In genomic region chr4:44241638-44242037, GRCm38 (mm10) we compare ENCODE assay signal across 27 mouse cellular contexts. TPM values are rescaled to one million over a fixed set of nuclear protein-coding genes. Genes with fewer than 3 reads are reported as not detected.
A peak's percentile ranks its signal among the peaks of the same experiment; 100 is the strongest.
DNase-seq lines count a peak whose midpoint lies in the region; ATAC-seq lines count a peak whose summit lies in the region.
"Had no signal": no experiment of that assay in that cellular context is flagged by ENCODE, and none has a peak within 500 bp of the region (broad histone marks: within the 10 kb centered on the region; RNA-seq: fewer than 3 reads in every experiment).

No protein-coding gene starts in this region.

- ATAC-seq in midbrain, embryonic 15.5 days (replicated peaks), result no peak
- ATAC-seq: activated CD4-positive, CD25-positive, alpha-beta regulatory T cell, adult 4 months; CD4-positive, CD25-positive, alpha-beta regulatory T cell, adult 4 months; forebrain, embryonic 16.5 days; intestine, embryonic 15.5 days; Patski had no signal

- no peaks in the 10 kb centered on the region for H3K4me1 ChIP-seq in midbrain, embryonic 15.5 days
- H3K4me1 ChIP-seq: embryonic facial prominence, embryonic 15.5 days; heart, embryonic 15.5 days; hindbrain, embryonic 10.5 days; intestine, embryonic 15.5 days; kidney, embryonic 15.5 days had no signal

- WGBS in midbrain, embryonic 15.5 days, result 56% methylated on average over 4 of the region's 4 CpGs

- no peaks in the 10 kb centered on the region for H3K27me3 ChIP-seq in midbrain, embryonic 15.5 days (replicated peaks)
- H3K27me3 ChIP-seq: embryonic facial prominence, embryonic 15.5 days; heart, embryonic 15.5 days; intestine, embryonic 15.5 days; kidney, embryonic 15.5 days; Patski had no signal

- no peak overlapping the region for H3K27ac ChIP-seq in midbrain, embryonic 15.5 days
- H3K27ac ChIP-seq: embryonic facial prominence, embryonic 15.5 days; heart, embryonic 15.5 days; hindbrain, embryonic 10.5 days; hindbrain, embryonic 14.5 days; intestine, embryonic 15.5 days; kidney, embryonic 15.5 days had no signal

- H3K4me3 ChIP-seq in midbrain, embryonic 15.5 days, result no peak overlapping the region
- H3K4me3 ChIP-seq: embryonic facial prominence, embryonic 15.5 days; erythroblast, embryonic 14.5 days; heart, embryonic 15.5 days; hindbrain, embryonic 10.5 days; intestine, embryonic 15.5 days; kidney, embryonic 15.5 days had no signal

- H3K4me2 ChIP-seq in midbrain, embryonic 15.5 days, result no peak overlapping the region
- H3K4me2 ChIP-seq: embryonic facial prominence, embryonic 15.5 days; heart, embryonic 11.5 days; heart, embryonic 15.5 days; hindbrain, embryonic 14.5 days; intestine, embryonic 15.5 days; kidney, embryonic 15.5 days had no signal

- H3K36me3 ChIP-seq in midbrain, embryonic 15.5 days (replicated peaks), result no peaks in the 10 kb centered on the region
- H3K36me3 ChIP-seq: embryonic facial prominence, embryonic 15.5 days; G1E; heart, embryonic 15.5 days; hindbrain, embryonic 10.5 days; intestine, embryonic 15.5 days; kidney, embryonic 15.5 days had no signal

- peak; percentile 16 for DNase-seq in adrenal gland, postnatal 14 days
- no peak for DNase-seq in adrenal gland, adult 18-20 months (ENCODE audit: low spot score in 2 of 2)
- peak; percentile 14 for DNase-seq in heart, postnatal 4 days
- no peak for DNase-seq in heart, adult 8-10 months (ENCODE audit: low spot score)
- peak; percentile 77 for DNase-seq in 3T3-L1 (ENCODE audit: low read depth, low spot score)
- DNase-seq in adrenal gland, postnatal 25 days, result peak; percentile 15
- DNase-seq in embryo, embryonic 9.5 days (ENCODE audit: extremely low spot score), result no peak
- DNase-seq: B cell, adult 2 months; cerebellum, adult 11-12 months; cerebellum, adult 9-11 months; gastrocnemius, postnatal 10 days; heart, postnatal 14 days; kidney, adult 2 months had no signal

- no peak overlapping the region for H3K9ac ChIP-seq in midbrain, embryonic 15.5 days
- H3K9ac ChIP-seq: embryonic facial prominence, embryonic 15.5 days; heart, embryonic 15.5 days; hindbrain, embryonic 14.5 days; intestine, embryonic 15.5 days; kidney, embryonic 15.5 days had no signal

- H3K9me3 ChIP-seq in midbrain, embryonic 15.5 days, result no peaks in the 10 kb centered on the region
- H3K9me3 ChIP-seq: embryonic facial prominence, embryonic 15.5 days; G1E; heart, embryonic 15.5 days; hindbrain, embryonic 10.5 days; intestine, embryonic 15.5 days; kidney, embryonic 15.5 days had no signal

RNA-seq across cellular contexts. Expression of gene Rnf38, which starts 8.0 kb away (rescaled TPM):
- 47.1 and 50.3 TPM in 2 replicates for total RNA-seq in adrenal gland, postnatal 14 days (2021)
- 10 to 100 TPM; 30.4 to 33.2 TPM for total RNA-seq in adrenal gland, adult 18-20 months (2021)
- 10 to 100 TPM; 56.5 to 57.8 TPM for total RNA-seq in heart, postnatal 4 days (2021)
- 10 to 100 TPM; 23.2 to 31.2 (median 26.0) TPM for total RNA-seq in heart, adult 8-10 months (2022)
- total RNA-seq in adrenal gland, postnatal 25 days (2021), result 44.5 and 49.6 TPM in 2 replicates
- polyA plus RNA-seq in midbrain, embryonic 15.5 days (2015; fragmentation: Nextera tagmentation; extraction: Ambion mirVana), result 38.9 and 40.6 TPM in 2 replicates

RNA-seq across cellular contexts. Expression of gene Melk, which starts 59.0 kb away (rescaled TPM):
- total RNA-seq in adrenal gland, postnatal 14 days (2021), result 4.8 and 5.1 TPM in 2 replicates
- total RNA-seq in adrenal gland, adult 18-20 months (2021), result under 1 TPM; 0.29 to 0.30 TPM
- total RNA-seq in heart, postnatal 4 days (2021), result 10 to 100 TPM; 14.6 to 15.0 TPM
- total RNA-seq in heart, adult 8-10 months (2022), result under 1 TPM in 3 of 4 experiments, not detected in 1; 0.22 to 0.32 (median 0.25) TPM
- total RNA-seq in adrenal gland, postnatal 25 days (2021), result 3.2 and 5.7 TPM in 2 replicates
- 5.5 and 7.3 TPM in 2 replicates for polyA plus RNA-seq in midbrain, embryonic 15.5 days (2015; fragmentation: Nextera tagmentation; extraction: Ambion mirVana)

Comparison
In these comparisons a context has a peak if more than half of its experiments do, and no peak if none do; other contexts are left out.
1. DNase-seq: peak in adrenal gland, postnatal 14 days (single experiment), heart, postnatal 4 days (single experiment), 3T3-L1 (single experiment) and adrenal gland, postnatal 25 days (single experiment); none in adrenal gland, adult 18-20 months (0 of 2), heart, adult 8-10 months (single experiment) and embryo, embryonic 9.5 days (single experiment).